Mouse (Mus musculus) MEL (cell line): ENCODE data around the gene Utp20. TPM values are rescaled to one million over a fixed set of nuclear protein-coding genes. Genes with fewer than 3 reads are reported as not detected.

ENCODE experiments used
- DNase-seq: peaks from one replicate; pipeline ENCODE4 v3.0.0; 2011; ENCODE audit warnings: low read depth, low spot score
- H3K27ac ChIP-seq: 2 replicates; pipeline ENCODE4 v1.5.1; 2012; ENCODE audit warnings: low read depth, mild to moderate bottlenecking, control low read depth, low read length, moderate library complexity; ENCODE audit not compliant: control insufficient read depth
- H3K27me3 ChIP-seq, 2 experiments: fragments of 150-350 bp in 1 of 2; sonication (generic) in 1 of 2; 2 replicates each; pipeline ENCODE4 v1.6.1; 2012; ENCODE audit warnings: low read length in 2 of 2, mild to moderate bottlenecking in 2 of 2, improper control_type of control experiment in 1 of 2, moderate library complexity in 1 of 2; ENCODE audit not compliant: insufficient read depth in 2 of 2, control insufficient read depth in 1 of 2
- H3K36me3 ChIP-seq, 2 experiments: 2 replicates each; pipeline ENCODE4 v1.6.1; 2012 to 2014; ENCODE audit warnings: low read length in 2 of 2, improper control_type of control experiment in 1 of 2, inconsistent platforms in 1 of 2, mild to moderate bottlenecking in 1 of 2; ENCODE audit not compliant: insufficient read depth in 2 of 2, control insufficient read depth in 1 of 2
- H3K4me1 ChIP-seq, 2 experiments: fragments of 150-350 bp in 1 of 2; sonication (generic) in 1 of 2; 2 replicates each; pipeline ENCODE4 v1.6.1; 2012; ENCODE audit warnings: low read length in 2 of 2, improper control_type of control experiment in 1 of 2, mild to moderate bottlenecking in 1 of 2; ENCODE audit not compliant: insufficient read depth in 2 of 2, control insufficient read depth in 1 of 2
- H3K4me3 ChIP-seq, 2 experiments: fragments of 150-350 bp in 1 of 2; sonication (generic) in 1 of 2; 2 replicates each; pipeline ENCODE4 v1.5.1; 2012; ENCODE audit warnings: low read depth in 2 of 2, low read length in 2 of 2, mild to moderate bottlenecking in 2 of 2, moderate library complexity in 2 of 2, control low read depth in 1 of 2, improper control_type of control experiment in 1 of 2; ENCODE audit not compliant: control insufficient read depth in 1 of 2, insufficient read depth in 1 of 2
- H3K79me2 ChIP-seq: 2 replicates; pipeline ENCODE4 v1.6.1; 2012; ENCODE audit warnings: mild to moderate bottlenecking, low read length, moderate library complexity; ENCODE audit not compliant: control insufficient read depth, poor library complexity, insufficient read depth
- H3K9ac ChIP-seq: 2 replicates; pipeline ENCODE4 v1.6.1; 2012; ENCODE audit warnings: low read depth, mild to moderate bottlenecking, control low read depth, low read length, moderate library complexity; ENCODE audit not compliant: control insufficient read depth, poor library complexity, severe bottlenecking
- H3K9me3 ChIP-seq: fragments of 150-350 bp; sonication (generic); replicated peaks from 2 replicates; pipeline ENCODE4 v1.6.1; 2012; ENCODE audit warnings: mild to moderate bottlenecking, low read length, improper control_type of control experiment, moderate library complexity; ENCODE audit not compliant: insufficient read depth
- BHLHE40 ChIP-seq: IDR thresholded peaks from 2 replicates; pipeline ENCODE4 v1.6.1; 2012; ENCODE audit warnings: low read depth, mild to moderate bottlenecking, inconsistent platforms, low read length, improper control_type of control experiment, borderline replicate concordance
- CHD1 ChIP-seq: IDR thresholded peaks from 2 replicates; pipeline ENCODE4 v1.6.1; 2012; ENCODE audit warnings: low read depth, mild to moderate bottlenecking, inconsistent platforms, low read length, improper control_type of control experiment
- CTCF ChIP-seq, 3 experiments: IDR thresholded peaks in 2 of 3; conservative IDR thresholded peaks in 1 of 3; 2 replicates each; pipeline ENCODE4 v1.5.1; 2011 to 2012; ENCODE audit warnings: low read length in 3 of 3, low read depth in 2 of 3, mild to moderate bottlenecking in 2 of 3, improper control_type of control experiment in 1 of 3, inconsistent platforms in 1 of 3, mixed read lengths in 1 of 3, moderate library complexity in 1 of 3; ENCODE audit not compliant: control insufficient read depth in 1 of 3, insufficient read depth in 1 of 3, poor library complexity in 1 of 3, severe bottlenecking in 1 of 3
- ETS1 ChIP-seq: IDR thresholded peaks from 2 replicates; pipeline ENCODE4 v1.6.1; 2012; ENCODE audit warnings: low read depth, mild to moderate bottlenecking, inconsistent platforms, low read length, improper control_type of control experiment, moderate library complexity
- GABPA ChIP-seq: IDR thresholded peaks from 2 replicates; pipeline ENCODE4 v1.6.1; 2012; ENCODE audit warnings: low read depth, mild to moderate bottlenecking, inconsistent platforms, low read length, improper control_type of control experiment, moderate library complexity
- GATA1 ChIP-seq: IDR thresholded peaks from 2 replicates; pipeline ENCODE4 v1.6.1; 2011; ENCODE audit warnings: low read depth, low read length, improper control_type of control experiment
- JUND ChIP-seq: IDR thresholded peaks from 2 replicates; pipeline ENCODE4 v1.6.1; 2011; ENCODE audit warnings: low read depth, mild to moderate bottlenecking, improper control_type of control experiment, low read length
- KAT2A ChIP-seq: conservative IDR thresholded peaks from 2 replicates; pipeline ENCODE4 v1.6.1; 2012; ENCODE audit warnings: low read depth, low read length, improper control_type of control experiment, inconsistent platforms
- MAFK ChIP-seq: IDR thresholded peaks from 2 replicates; pipeline ENCODE4 v1.6.1; 2011; ENCODE audit warnings: low read depth, mild to moderate bottlenecking, low read length, improper control_type of control experiment, borderline replicate concordance
- MAX ChIP-seq: IDR thresholded peaks from 2 replicates; pipeline ENCODE4 v1.6.1; 2011; ENCODE audit warnings: low read length, improper control_type of control experiment
- MAZ ChIP-seq: IDR thresholded peaks from 2 replicates; pipeline ENCODE4 v1.6.1; 2012; ENCODE audit warnings: low read depth, mild to moderate bottlenecking, inconsistent platforms, low read length, improper control_type of control experiment
- MEF2A ChIP-seq: IDR thresholded peaks from 2 replicates; pipeline ENCODE4 v1.6.1; 2014; ENCODE audit warnings: low read depth, mild to moderate bottlenecking, inconsistent platforms, low read length, improper control_type of control experiment; ENCODE audit not compliant: poor library complexity, insufficient replicate concordance, severe bottlenecking; ENCODE audit errors: extremely low read depth
- MYB ChIP-seq: IDR thresholded peaks from 2 replicates; pipeline ENCODE4 v1.6.1; 2011; ENCODE audit warnings: mild to moderate bottlenecking, low read depth, low read length, improper control_type of control experiment
- MYC ChIP-seq: IDR thresholded peaks from 2 replicates; pipeline ENCODE4 v1.6.1; 2011; ENCODE audit warnings: low read depth, mild to moderate bottlenecking, low read length, improper control_type of control experiment, moderate library complexity
- NELFE ChIP-seq: IDR thresholded peaks from 2 replicates; pipeline ENCODE4 v1.6.1; 2011; ENCODE audit warnings: low read depth, low read length, improper control_type of control experiment
- NRF1 ChIP-seq: IDR thresholded peaks from 2 replicates; pipeline ENCODE4 v1.6.1; 2014; ENCODE audit warnings: low read depth, mild to moderate bottlenecking, inconsistent platforms, low read length, improper control_type of control experiment, moderate library complexity; ENCODE audit not compliant: poor library complexity, insufficient read depth, severe bottlenecking
- POLR2A ChIP-seq, 2 experiments: IDR thresholded peaks; 2 replicates each; pipeline ENCODE4 v1.6.1; 2011 to 2012; ENCODE audit warnings: low read length in 2 of 2, mild to moderate bottlenecking in 2 of 2, control low read depth in 1 of 2, improper control_type of control experiment in 1 of 2, low read depth in 1 of 2, moderate library complexity in 1 of 2; ENCODE audit not compliant: control insufficient read depth in 1 of 2, insufficient read depth in 1 of 2, poor library complexity in 1 of 2
- POLR2AphosphoS2 ChIP-seq: IDR thresholded peaks from 2 replicates; pipeline ENCODE4 v1.6.1; 2011; ENCODE audit warnings: low read length, improper control_type of control experiment
- RAD21 ChIP-seq: IDR thresholded peaks from 2 replicates; pipeline ENCODE4 v1.6.1; 2011; ENCODE audit warnings: mild to moderate bottlenecking, low read depth, low read length, improper control_type of control experiment
- SMC3 ChIP-seq: IDR thresholded peaks from 2 replicates; pipeline ENCODE4 v1.6.1; 2011; ENCODE audit warnings: low read depth, low read length, improper control_type of control experiment
- TBP ChIP-seq: IDR thresholded peaks from 2 replicates; pipeline ENCODE4 v1.8.0; 2011; ENCODE audit warnings: low read depth, low read length, improper control_type of control experiment
- TCF12 ChIP-seq: IDR thresholded peaks from 2 replicates; pipeline ENCODE4 v1.6.1; 2014; ENCODE audit warnings: low read depth, mild to moderate bottlenecking, inconsistent platforms, low read length, improper control_type of control experiment, moderate library complexity
- USF2 ChIP-seq, 2 experiments: IDR thresholded peaks; 2 replicates each; pipeline ENCODE4 v1.6.1; 2011 to 2012; ENCODE audit warnings: improper control_type of control experiment in 2 of 2, low read length in 2 of 2, borderline replicate concordance in 1 of 2, inconsistent platforms in 1 of 2, low read depth in 1 of 2, mild to moderate bottlenecking in 1 of 2; ENCODE audit not compliant: insufficient read depth in 1 of 2
- ZC3H11A ChIP-seq: IDR thresholded peaks from 2 replicates; pipeline ENCODE4 v1.6.1; 2012; ENCODE audit warnings: low read depth, mild to moderate bottlenecking, inconsistent platforms, low read length, improper control_type of control experiment
- ZKSCAN1 ChIP-seq: IDR thresholded peaks from 2 replicates; pipeline ENCODE4 v1.6.1; 2012; ENCODE audit warnings: low read depth, mild to moderate bottlenecking, inconsistent platforms, low read length, improper control_type of control experiment, moderate library complexity
- ZMIZ1 ChIP-seq: IDR thresholded peaks from 2 replicates; pipeline ENCODE4 v1.6.1; 2012; ENCODE audit warnings: low read depth, mild to moderate bottlenecking, inconsistent platforms, low read length, improper control_type of control experiment, moderate library complexity
- polyA plus RNA-seq, 2 experiments: library from polyadenylated mRNA; stranded (reverse) in 1 of 2; unstranded in 1 of 2; fragments of >175 nt in 1 of 2; fragments of >200 nt in 1 of 2; gene quantifications; 2 replicates each; pipeline versions ENCODE4 v1.2.1 to v1.2.4; 2012; ENCODE audit warnings: low replicate concordance in 2 of 2, low read depth in 1 of 2; ENCODE audit not compliant: insufficient read length in 2 of 2, insufficient read depth in 1 of 2, missing spikeins in 1 of 2
- total RNA-seq: library from RNA; depleted of rRNA; stranded (reverse); fragments of 300-350 nt; gene quantifications from 2 replicates; pipeline ENCODE4 v1.2.3, GENCODE M21; 2012

Gene Utp20
- total and polyA plus RNA-seq, 3 experiments = 56.5 to 138 (median 62.8) TPM

GRCm38 (mm10) chr10:88717756-88718025, 108.9 kb downstream of the Utp20 start:
- no peak overlapping the region for H3K27ac ChIP-seq
- DNase-seq = no peak
- peaks cover 0 to 5% of the 10 kb centered on the region in 2 experiments; a peak in 3 of 4 replicates for H3K27me3 ChIP-seq
- H3K9me3 ChIP-seq = no peaks in the 10 kb centered on the region
- H3K4me1 ChIP-seq = peaks cover 0 to 2% of the 10 kb centered on the region in 2 experiments; a peak in 2 of 4 replicates
- H3K79me2 ChIP-seq = no peaks in the 10 kb centered on the region
- H3K36me3 ChIP-seq = peaks cover 0 to 2% of the 10 kb centered on the region in 2 experiments; a peak in 1 of 4 replicates
- H3K4me3 ChIP-seq = no peak overlapping the region
- TF ChIP-seq POLR2AphosphoS2 = no peak
- no peak for TF ChIP-seq ZMIZ1
- TF ChIP-seq MAFK = no peak
- no peak for TF ChIP-seq BHLHE40
- no peak for TF ChIP-seq USF2 (IDR thresholded peaks at IDR 0.05; ENCODE audit: borderline replicate concordance in 1 of 2, insufficient read depth in 1 of 2, low read depth in 1 of 2, low read length in 2 of 2)
- no peak for TF ChIP-seq MYC
- TF ChIP-seq NRF1 = no peak
- TF ChIP-seq TBP = no peak
- no peak for TF ChIP-seq CTCF (IDR thresholded peaks at IDR 0.05 in 2 of 3, conservative IDR thresholded peaks at IDR 0.05 in 1 of 3; ENCODE audit: control insufficient read depth in 1 of 3, insufficient read depth in 1 of 3, low read depth in 2 of 3, low read length in 3 of 3, poor library complexity in 1 of 3, severe bottlenecking in 1 of 3)
- no peak for TF ChIP-seq MAX
- no peak for TF ChIP-seq JUND
- no peak for TF ChIP-seq GABPA
- no peak for TF ChIP-seq RAD21
- no peak for TF ChIP-seq MAZ
- no peak overlapping the region for H3K9ac ChIP-seq

- Histone ChIP-seq H3K79me2 (no peaks in the 10 kb centered on the region), H3K27me3 (peaks cover 0 to 5% of the 10 kb centered on the region in 2 experiments; a peak in 3 of 4 replicates), H3K9me3 (no peaks in the 10 kb centered on the region), H3K36me3 (peaks cover 0 to 5% of the 10 kb centered on the region in 2 experiments; a peak in 2 of 4 replicates), H3K9ac (no peak overlapping the region), H3K4me1 (peaks cover 0 to 6% of the 10 kb centered on the region in 2 experiments; a peak in 2 of 4 replicates), H3K4me3 (no peak overlapping the region), H3K27ac (no peak overlapping the region)
- no peak for TF ChIP-seq CHD1
- TF ChIP-seq KAT2A = no peak
- no peak for TF ChIP-seq SMC3
- TF ChIP-seq GATA1 = no peak
- TF ChIP-seq MEF2A = no peak
- no peak for TF ChIP-seq ZKSCAN1
- no peak for TF ChIP-seq MAFK
- no peak for TF ChIP-seq BHLHE40
- no peak for TF ChIP-seq USF2 (IDR thresholded peaks at IDR 0.05; ENCODE audit: borderline replicate concordance in 1 of 2, insufficient read depth in 1 of 2, low read depth in 1 of 2, low read length in 2 of 2)
- TF ChIP-seq TCF12 = no peak
- no peak for TF ChIP-seq MYB
- no peak for TF ChIP-seq TBP
- no peak for TF ChIP-seq POLR2AphosphoS2
- TF ChIP-seq POLR2A (IDR thresholded peaks at IDR 0.05; ENCODE audit: control insufficient read depth in 1 of 2, insufficient read depth in 1 of 2, low read depth in 1 of 2, low read length in 2 of 2, poor library complexity in 1 of 2) = no peak
- no peak for TF ChIP-seq NELFE
- TF ChIP-seq ZC3H11A = no peak
- no peak for TF ChIP-seq JUND
- TF ChIP-seq ETS1 = no peak
- DNase-seq = no peak
Measured at GRCm38 (mm10) chr10:88716986-88717755, 109.4 kb downstream of the Utp20 start.
